Mouse (Mus musculus) neural tube, embryonic 13.5 days (tissue): Measurements from ENCODE around the gene Wdr93. TPM values are rescaled to one million over a fixed set of nuclear protein-coding genes. Genes with fewer than 3 reads are reported as not detected.

Source experiments
- ATAC-seq: fragments of 200-750 bp; cut with Nextera tagmentation; 2 replicates; pipeline ENCODE4 v1.8.0; 2017; ENCODE audit warnings: low read depth, mild to moderate bottlenecking, moderate TSS enrichment, moderate library complexity
- H3K27ac ChIP-seq: fragments of 300-500 bp; sonication (generic); replicated peaks from 2 replicates; pipeline ENCODE4 v1.5.1; 2015; ENCODE audit warnings: moderate library complexity, mild to moderate bottlenecking, inconsistent platforms
- H3K27me3 ChIP-seq: fragments of 300-500 bp; sonication (generic); 2 replicates; pipeline ENCODE4 v1.6.1; 2015; ENCODE audit warnings: mild to moderate bottlenecking, inconsistent platforms
- H3K36me3 ChIP-seq: fragments of 300-500 bp; sonication (generic); 2 replicates; pipeline ENCODE4 v1.6.1; 2015; ENCODE audit warnings: mild to moderate bottlenecking, inconsistent platforms
- H3K4me1 ChIP-seq: fragments of 300-500 bp; sonication (generic); replicated peaks from 2 replicates; pipeline ENCODE4 v1.6.1; 2015; ENCODE audit warnings: inconsistent platforms
- H3K4me2 ChIP-seq: fragments of 300-500 bp; sonication (generic); 2 replicates; pipeline ENCODE4 v1.6.1; 2015; ENCODE audit warnings: inconsistent platforms, mild to moderate bottlenecking, moderate library complexity
- H3K4me3 ChIP-seq: fragments of 300-500 bp; sonication (generic); 2 replicates; pipeline ENCODE4 v1.5.1; 2015; ENCODE audit warnings: mild to moderate bottlenecking, inconsistent platforms
- H3K9ac ChIP-seq: fragments of 300-500 bp; sonication (generic); 2 replicates; pipeline ENCODE4 v1.6.1; 2015; ENCODE audit warnings: moderate library complexity, mild to moderate bottlenecking, inconsistent platforms
- H3K9me3 ChIP-seq: fragments of 300-500 bp; sonication (generic); 2 replicates; pipeline ENCODE4 v1.6.1; 2016; ENCODE audit warnings: inconsistent platforms
- WGBS: fragments of 180-500 bp; shearing (Covaris S2); methylation state at CpG from one replicate; pipeline ENCODE4 v1.1.7; 2015; 5-methylcytosine and 5-hydroxymethylcytosine counted together
- polyA plus RNA-seq: library from polyadenylated mRNA; unstranded; fragments of >200 nt; fragmentation: Nextera tagmentation; extraction: Ambion mirVana; gene quantifications from 2 replicates; pipeline ENCODE4 v1.2.1, GENCODE M21; 2015

Gene Wdr93
- polyA plus RNA-seq, 1 experiment from 2014 or later: 0.17 TPM

DNA sequence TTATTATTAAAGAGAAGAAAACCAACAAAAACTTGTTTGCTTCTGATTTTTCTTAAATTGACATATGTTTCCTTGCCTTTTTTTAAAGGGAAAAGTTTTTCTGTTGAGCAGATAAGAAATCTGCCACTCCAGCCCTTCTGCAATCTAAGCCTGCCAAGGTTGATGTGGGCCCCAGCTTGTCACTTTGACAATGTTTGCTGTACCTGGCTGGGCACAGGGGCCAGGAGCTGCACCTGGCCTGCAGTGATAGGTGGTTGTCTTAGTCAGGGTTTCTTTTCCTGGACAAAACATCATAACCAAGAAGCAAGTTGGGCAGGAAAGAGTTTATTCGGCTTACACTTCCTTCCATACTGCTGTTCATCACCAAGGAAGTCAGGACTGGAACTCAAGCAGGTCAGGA lies 70.4 kb downstream of the Wdr93 start:
- Histone ChIP-seq H3K27ac (no peak overlapping the region), H3K36me3 (no peaks in the 10 kb centered on the region), H3K4me2 (no peak overlapping the region), H3K9me3 (no peaks in the 10 kb centered on the region), H3K4me1 (peaks cover 10% of the 10 kb centered on the region; the same call in 1 of the 2 replicates), H3K9ac (no peak overlapping the region), H3K27me3 (peaks cover 50% of the 10 kb centered on the region), H3K4me3 (no peak overlapping the region)
- 95% methylated on average over 1 of the region's 1 CpGs for WGBS
- no peak for ATAC-seq

DNA sequence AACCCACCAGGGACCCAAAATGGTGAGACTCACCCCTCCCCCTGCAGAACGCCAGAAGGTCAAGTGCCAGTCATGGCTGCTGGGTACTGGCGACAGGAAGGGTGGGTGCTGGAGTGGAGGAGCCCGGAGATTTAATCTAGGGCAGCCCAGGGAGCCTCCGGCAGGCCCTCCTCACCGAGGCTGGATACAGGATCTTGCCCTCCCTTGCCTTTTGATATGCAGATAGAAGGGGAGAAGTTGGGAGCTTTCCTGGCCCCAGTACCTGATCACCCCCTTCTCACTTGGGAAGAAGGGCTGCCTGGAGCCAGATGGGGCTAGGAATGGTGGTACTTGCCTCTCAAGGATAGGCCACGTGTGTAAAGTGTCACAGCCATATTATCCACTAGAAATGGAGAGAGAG lies 75.4 kb downstream of the Wdr93 start:
- H3K4me1 ChIP-seq: peaks cover 4% of the 10 kb centered on the region; the same call in 1 of the 2 replicates
- no peaks in the 10 kb centered on the region for H3K9me3 ChIP-seq
- H3K36me3 ChIP-seq: no peaks in the 10 kb centered on the region
- no peak overlapping the region for H3K27ac ChIP-seq
- H3K4me3 ChIP-seq: no peak overlapping the region
- H3K27me3 ChIP-seq: peaks cover 18% of the 10 kb centered on the region; the same call in 1 of the 2 replicates
- no peak for ATAC-seq
- H3K4me2 ChIP-seq: no peak overlapping the region
- H3K9ac ChIP-seq: no peak overlapping the region
- 6% methylated on average over 6 of the region's 6 CpGs for WGBS

DNA sequence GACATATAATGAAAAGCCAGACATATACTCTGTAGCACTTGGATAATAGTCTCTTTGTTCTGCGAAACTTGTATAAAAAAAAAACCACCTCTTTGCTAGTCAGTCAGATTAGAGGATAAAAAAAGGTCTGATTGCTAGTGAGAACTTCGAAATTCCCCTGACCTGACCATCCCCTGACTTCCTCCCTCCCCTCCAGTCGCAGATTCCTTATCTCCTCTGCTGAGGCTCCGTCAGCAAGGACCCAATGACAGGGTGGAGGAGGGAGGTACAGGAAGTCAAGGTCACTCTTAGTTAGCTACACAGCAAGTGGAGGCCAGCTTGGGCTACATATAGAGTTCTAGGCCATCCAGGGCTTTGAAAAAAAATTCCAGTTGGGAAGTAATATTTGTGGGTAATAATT lies 76.6 kb downstream of the Wdr93 start:
- WGBS: 46% methylated on average over 4 of the region's 4 CpGs

DNA sequence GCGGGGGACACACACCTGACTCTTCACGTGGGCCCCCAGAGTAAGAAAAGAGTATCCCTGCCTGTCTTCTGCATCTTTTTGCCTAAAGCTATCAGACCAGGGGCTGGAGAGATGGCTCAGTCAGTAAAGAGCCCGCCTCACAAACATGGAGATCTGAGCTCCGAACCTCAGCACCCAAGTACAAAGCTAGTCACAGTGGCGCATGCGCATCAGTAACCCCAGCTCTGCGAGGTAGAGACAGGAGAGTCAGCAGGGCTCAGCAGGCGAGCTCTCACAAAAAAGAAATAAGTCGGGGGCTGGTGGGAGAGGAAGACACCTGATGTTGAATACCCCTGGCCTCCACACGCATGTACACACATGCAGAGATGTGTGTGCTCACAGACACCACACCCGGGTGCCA lies 77.0 kb downstream of the Wdr93 start:
- peaks cover 4% of the 10 kb centered on the region; the same call in 1 of the 2 replicates for H3K4me1 ChIP-seq
- H3K27ac ChIP-seq: no peak overlapping the region
- 45% methylated on average over 11 of the region's 11 CpGs for WGBS
- ATAC-seq: no peak
- no peak overlapping the region for H3K4me2 ChIP-seq
- H3K36me3 ChIP-seq: no peaks in the 10 kb centered on the region
- no peaks in the 10 kb centered on the region for H3K9me3 ChIP-seq
- peaks cover 18% of the 10 kb centered on the region; the same call in 1 of the 2 replicates for H3K27me3 ChIP-seq
- H3K9ac ChIP-seq: no peak overlapping the region
- H3K4me3 ChIP-seq: no peak overlapping the region

More for the DNA sequence above, 76.6 kb downstream of the Wdr93 start:
- H3K36me3 ChIP-seq: no peaks in the 10 kb centered on the region
- no peak overlapping the region for H3K4me2 ChIP-seq
- H3K9ac ChIP-seq: no peak overlapping the region
- peaks cover 4% of the 10 kb centered on the region; the same call in 1 of the 2 replicates for H3K4me1 ChIP-seq
- H3K9me3 ChIP-seq: no peaks in the 10 kb centered on the region
- no peak for ATAC-seq
- peaks cover 18% of the 10 kb centered on the region; the same call in 1 of the 2 replicates for H3K27me3 ChIP-seq
- H3K4me3 ChIP-seq: no peak overlapping the region
- H3K27ac ChIP-seq: no peak overlapping the region

DNA sequence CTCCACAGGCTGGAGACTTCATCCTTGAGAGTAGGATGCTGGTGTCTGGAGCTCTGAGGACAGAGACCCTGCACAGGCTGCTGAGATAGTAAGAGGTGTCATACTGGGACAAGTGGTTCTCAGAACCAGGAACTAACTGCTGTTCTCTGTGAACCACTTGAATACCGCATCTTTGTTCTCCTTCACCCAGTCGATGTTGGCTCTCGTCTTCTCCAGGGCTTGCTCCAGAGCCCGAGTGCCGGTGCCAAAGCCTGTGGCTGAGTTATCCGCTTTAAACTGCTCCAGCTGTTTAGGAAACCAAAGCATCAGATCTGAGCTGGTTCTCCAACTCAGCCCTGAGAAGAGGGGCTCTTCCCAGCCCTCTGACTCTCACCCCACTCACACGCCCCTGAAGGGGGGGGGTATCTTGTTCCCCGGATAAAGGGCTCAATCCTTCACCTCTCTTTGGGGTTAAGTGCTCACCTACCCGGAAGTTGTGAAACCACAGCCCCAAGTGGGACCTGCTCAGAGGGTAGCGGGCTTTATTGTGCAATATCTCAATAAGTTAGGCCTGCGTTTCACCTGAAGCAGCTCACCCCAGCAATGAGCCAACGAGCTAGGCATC lies 79.2 kb downstream of the Wdr93 start:
- H3K4me1 ChIP-seq: peaks cover 4% of the 10 kb centered on the region; the same call in 1 of the 2 replicates
- no peak overlapping the region for H3K27ac ChIP-seq
- ATAC-seq: no peak
- 85% methylated on average over 12 of the region's 12 CpGs for WGBS
- no peak overlapping the region for H3K4me3 ChIP-seq
- no peaks in the 10 kb centered on the region for H3K36me3 ChIP-seq
- H3K9me3 ChIP-seq: no peaks in the 10 kb centered on the region
- H3K4me2 ChIP-seq: no peak overlapping the region
- peaks cover 15% of the 10 kb centered on the region; the same call in 1 of the 2 replicates for H3K27me3 ChIP-seq
- no peak overlapping the region for H3K9ac ChIP-seq

DNA sequence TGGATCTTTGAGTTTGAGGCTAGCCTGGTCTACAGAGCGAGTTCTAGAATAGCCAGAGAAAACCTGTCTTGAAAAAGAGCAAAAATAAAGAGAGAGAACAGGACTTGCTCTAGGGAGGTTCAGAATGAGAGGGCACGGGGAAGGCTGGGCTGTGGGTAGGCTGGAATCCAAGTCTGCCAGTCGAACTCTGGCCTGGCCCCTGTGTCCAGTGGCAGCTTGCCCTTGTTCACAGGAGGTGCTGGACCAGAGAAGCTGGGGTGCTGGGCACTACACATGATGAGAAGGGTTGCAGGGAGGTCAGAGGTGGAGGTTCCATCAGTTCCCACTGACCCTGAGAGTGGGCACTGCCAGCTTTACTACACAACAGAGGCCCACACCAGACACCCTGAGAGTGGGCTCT lies 85.4 kb downstream of the Wdr93 start:
- H3K9me3 ChIP-seq: no peaks in the 10 kb centered on the region
- H3K9ac ChIP-seq: no peak overlapping the region
- no peak overlapping the region for H3K4me3 ChIP-seq
- H3K4me2 ChIP-seq: no peak overlapping the region
- H3K27me3 ChIP-seq: no peaks in the 10 kb centered on the region
- 69% methylated on average over 3 of the region's 3 CpGs for WGBS
- no peak overlapping the region for H3K27ac ChIP-seq
- ATAC-seq: no peak
- no peaks in the 10 kb centered on the region for H3K36me3 ChIP-seq
- no peaks in the 10 kb centered on the region for H3K4me1 ChIP-seq

DNA sequence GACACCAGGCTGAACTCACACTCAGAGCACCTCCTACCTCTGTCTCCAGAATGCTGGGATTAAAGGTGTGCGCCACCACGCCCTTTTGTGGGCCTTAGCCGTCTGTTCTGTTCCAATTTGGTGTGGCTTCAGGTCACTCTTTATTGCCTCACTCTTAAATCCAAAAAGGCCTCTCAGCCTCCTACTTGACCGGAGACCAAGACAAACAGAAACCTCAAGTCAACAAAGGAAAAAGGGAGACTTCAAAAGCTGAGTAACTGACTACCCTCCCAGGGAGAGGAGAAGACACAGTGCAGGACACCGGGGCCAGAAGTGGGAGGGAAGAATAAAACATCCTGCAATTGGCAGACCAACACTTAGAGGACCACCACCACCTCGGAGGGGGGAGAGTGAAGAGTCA lies 88.2 kb downstream of the Wdr93 start:
- Histone ChIP-seq H3K4me1 (no peaks in the 10 kb centered on the region), H3K27ac (no peak overlapping the region), H3K4me3 (no peak overlapping the region), H3K27me3 (no peaks in the 10 kb centered on the region), H3K9me3 (no peaks in the 10 kb centered on the region), H3K4me2 (no peak overlapping the region), H3K9ac (no peak overlapping the region), H3K36me3 (no peaks in the 10 kb centered on the region)
- WGBS: 60% methylated on average over 6 of the region's 6 CpGs
- ATAC-seq: no peak

DNA sequence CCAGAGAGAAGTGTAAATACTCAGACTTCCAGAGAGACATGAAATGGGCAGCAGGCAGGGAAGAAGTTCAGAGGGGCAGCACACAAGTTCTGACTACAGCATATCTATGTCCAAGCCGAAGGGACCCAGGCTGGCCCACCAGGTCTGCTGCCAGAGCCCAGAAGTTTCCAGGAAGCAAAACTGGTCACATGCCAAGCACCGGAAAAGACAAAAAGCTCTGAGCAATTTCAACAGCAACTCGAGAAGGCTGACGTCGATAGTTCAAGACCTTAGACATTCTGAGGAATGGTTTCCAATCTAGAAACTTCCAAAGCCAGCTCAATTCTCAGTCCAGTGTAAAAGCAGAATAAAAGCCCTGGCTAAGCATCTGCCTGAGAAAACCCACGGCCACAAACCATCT lies 88.6 kb downstream of the Wdr93 start:
- no peaks in the 10 kb centered on the region for H3K27me3 ChIP-seq
- no peak overlapping the region for H3K27ac ChIP-seq
- no peak overlapping the region for H3K9ac ChIP-seq
- no peak overlapping the region for H3K4me3 ChIP-seq
- H3K9me3 ChIP-seq: no peaks in the 10 kb centered on the region
- no peak overlapping the region for H3K4me2 ChIP-seq
- H3K36me3 ChIP-seq: no peaks in the 10 kb centered on the region
- 77% methylated on average over 6 of the region's 6 CpGs for WGBS
- no peak for ATAC-seq
- no peaks in the 10 kb centered on the region for H3K4me1 ChIP-seq

DNA sequence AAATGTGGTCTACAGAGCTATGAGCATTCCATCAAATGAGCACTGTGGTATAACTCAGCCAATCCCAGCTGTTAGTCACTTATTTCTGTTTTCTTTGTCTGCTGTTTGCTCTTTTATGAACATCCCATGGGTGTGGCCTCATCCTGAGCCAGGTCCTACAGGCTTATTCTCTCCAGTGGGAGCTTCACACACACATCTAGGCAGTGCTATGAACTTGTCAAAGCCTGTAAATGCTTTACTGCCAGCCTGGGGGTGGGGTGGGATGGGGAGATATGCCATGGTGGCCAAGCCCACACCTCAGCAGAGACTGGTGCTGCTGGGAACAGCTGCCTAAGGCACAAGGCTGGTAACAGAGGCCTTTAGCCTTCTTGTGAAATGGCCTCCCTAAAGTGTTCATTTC lies 90.0 kb downstream of the Wdr93 start:
- no peaks in the 10 kb centered on the region for H3K4me1 ChIP-seq
- no peak for ATAC-seq
- H3K36me3 ChIP-seq: no peaks in the 10 kb centered on the region
- H3K27ac ChIP-seq: no peak overlapping the region
- H3K9me3 ChIP-seq: no peaks in the 10 kb centered on the region
- no peak overlapping the region for H3K9ac ChIP-seq
- no peaks in the 10 kb centered on the region for H3K27me3 ChIP-seq
- no peak overlapping the region for H3K4me3 ChIP-seq
- no peak overlapping the region for H3K4me2 ChIP-seq

DNA sequence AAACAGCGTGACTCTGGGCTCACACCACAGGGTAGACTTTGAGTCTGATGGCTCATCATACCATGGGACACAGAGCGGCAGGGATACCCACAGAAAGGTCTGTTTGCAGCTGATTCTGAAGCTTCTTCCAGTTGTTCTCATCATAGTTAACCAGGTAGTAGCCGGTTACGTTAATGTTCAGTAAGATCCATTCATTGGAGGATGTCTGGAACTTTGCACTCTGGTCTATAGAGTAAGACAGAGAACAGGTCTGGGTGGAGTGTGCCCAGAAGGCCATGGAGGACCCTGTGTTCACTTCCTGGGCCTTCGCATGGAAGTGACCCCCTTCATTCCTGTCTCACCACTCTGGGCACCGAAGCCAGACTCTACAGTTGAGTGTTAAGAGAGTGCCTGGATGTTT lies 92.2 kb downstream of the Wdr93 start:
- no peaks in the 10 kb centered on the region for H3K36me3 ChIP-seq
- H3K4me3 ChIP-seq: no peak overlapping the region
- H3K4me2 ChIP-seq: no peak overlapping the region
- 90% methylated on average over 6 of the region's 6 CpGs for whole genome bisulfite sequencing
- no peaks in the 10 kb centered on the region for H3K27me3 ChIP-seq
- no peak for ATAC-seq
- H3K9ac ChIP-seq: no peak overlapping the region
- no peak overlapping the region for H3K27ac ChIP-seq
- no peaks in the 10 kb centered on the region for H3K4me1 ChIP-seq
- no peaks in the 10 kb centered on the region for H3K9me3 ChIP-seq

Other genes starting within 250 kb of the Wdr93 start
- gene Rhcg, start 125.5 kb upstream of the Wdr93 start, polyA plus RNA-seq: 3.4 and 6.8 TPM in 2 replicates
- 1.7 and 1.8 TPM in 2 replicates for gene Ticrr, start 83.0 kb upstream of the Wdr93 start, polyA plus RNA-seq
- 1.7 and 2.1 TPM in 2 replicates for gene Kif7, start 27.4 kb upstream of the Wdr93 start, polyA plus RNA-seq
- gene Plin1, start 10.3 kb upstream of the Wdr93 start, polyA plus RNA-seq: not detected in 2 replicates
- 11.3 and 12.0 TPM in 2 replicates for gene Pex11a, start within 50 bp of the Wdr93 start, polyA plus RNA-seq
- gene Mesp1, start 50.6 kb downstream of the Wdr93 start, polyA plus RNA-seq: not detected in 2 replicates
- gene Mesp2, start 67.6 kb downstream of the Wdr93 start, polyA plus RNA-seq: 0.96 and 1.0 TPM in 2 replicates
- gene Anpep, start 117.9 kb downstream of the Wdr93 start, polyA plus RNA-seq: 5.8 and 6.2 TPM in 2 replicates
- gene Ap3s2, start 177.5 kb downstream of the Wdr93 start, polyA plus RNA-seq: 54.4 and 63.4 TPM in 2 replicates
- gene Arpin, start 192.2 kb downstream of the Wdr93 start, polyA plus RNA-seq: 21.6 and 22.8 TPM in 2 replicates